Mouse (Mus musculus): Measurements from ENCODE around the gene Stk25. TPM values are rescaled to one million over a fixed set of nuclear protein-coding genes. Genes with fewer than 3 reads are reported as not detected.

The Stk25 gene
- polyA plus RNA-seq, 1 experiment from 2014 or later, result 46.4 TPM

DNA sequence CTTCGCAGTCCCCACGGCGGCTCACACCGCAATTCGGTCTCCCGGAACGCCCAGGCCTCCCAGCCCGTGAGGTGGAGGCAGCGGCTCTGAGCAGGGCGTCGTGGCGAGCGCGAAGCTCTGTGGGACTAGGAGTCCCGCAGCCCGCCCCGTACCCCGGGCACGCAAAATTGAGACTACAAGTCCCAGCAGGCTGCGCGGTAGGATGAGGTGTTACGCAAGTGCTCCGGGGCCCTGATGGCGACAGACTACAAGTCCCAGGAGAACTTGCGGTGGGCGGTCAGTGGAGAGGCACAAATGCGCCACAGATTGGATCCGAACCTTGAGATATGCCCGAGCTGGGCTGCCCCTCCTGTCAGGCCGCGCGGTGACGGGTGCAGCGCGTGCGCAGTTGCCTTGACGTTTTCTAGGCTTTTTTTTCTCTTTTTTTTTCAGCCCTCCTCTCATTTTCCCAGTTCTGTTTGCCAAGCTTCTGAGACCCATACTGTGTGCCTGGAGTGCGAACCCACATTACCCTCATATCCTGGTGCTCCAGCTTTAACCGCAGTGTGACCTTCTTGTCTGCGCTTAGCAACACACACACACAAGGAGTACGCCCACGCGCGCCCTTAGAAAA is 22.8 kb downstream of the Stk25 start:
- WGBS (ENCODE audit: insufficient replicate concordance), result 1% methylated on average over 44 of the region's 44 CpGs
- Histone ChIP-seq H3K4me3 (replicated peaks) (peak overlapping the region; percentile 97), H3K9me3 (replicated peaks) (no peaks in the 10 kb centered on the region), H3K27me3 (no peaks in the 10 kb centered on the region), H3K4me2 (peak overlapping the region; percentile 96), H3K9ac (peak overlapping the region; percentile 94), H3K36me3 (0 out of 2 replicates have a peak, but pooled peaks cover 3% of the 10 kb centered on the region), H3K27ac (peak overlapping the region; percentile 91), H3K4me1 (replicated peaks) (peaks cover 46% of the 10 kb centered on the region)
- ATAC-seq (ENCODE audit: low read depth) (peak; percentile 96), DNase-seq (peak; percentile 98)

DNA sequence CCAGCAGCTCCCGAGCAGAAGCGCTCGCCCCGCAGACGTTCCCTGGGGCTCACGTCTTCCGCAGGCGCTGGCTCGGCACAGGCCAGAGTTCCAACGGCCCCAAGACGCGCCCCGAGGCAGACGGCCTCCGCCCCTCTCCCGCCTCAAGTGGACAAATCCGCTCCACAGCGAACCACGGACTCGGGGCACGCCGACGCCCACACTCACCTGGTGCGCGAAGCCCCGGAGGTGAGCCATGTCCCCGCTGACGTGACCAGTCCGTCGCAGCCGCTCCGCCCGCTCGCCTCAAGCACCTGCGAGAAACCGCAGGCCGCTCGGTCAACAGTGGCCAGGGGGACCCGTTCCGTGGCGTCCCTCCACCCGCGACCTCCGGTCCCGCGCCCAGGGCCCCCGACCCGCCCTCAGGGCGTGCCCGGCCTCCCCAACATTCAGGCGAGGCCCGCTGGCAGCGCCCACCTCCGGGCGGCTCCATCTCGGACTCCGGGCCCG is 23.3 kb downstream of the Stk25 start:
- under 1% methylated on average over 58 of the region's 58 CpGs for WGBS (ENCODE audit: insufficient replicate concordance)
- peak overlapping the region; percentile 97 for H3K4me3 ChIP-seq (replicated peaks)
- ATAC-seq (ENCODE audit: low read depth) (peak; percentile 25), DNase-seq (peak; percentile 57)
- peak overlapping the region; percentile 91 for H3K27ac ChIP-seq
- H3K4me1 ChIP-seq (replicated peaks), result peaks cover 51% of the 10 kb centered on the region
- H3K36me3 ChIP-seq, result 0 out of 2 replicates have a peak, but pooled peaks cover 3% of the 10 kb centered on the region
- peak overlapping the region; percentile 94 for H3K9ac ChIP-seq
- H3K4me2 ChIP-seq, result peak overlapping the region; percentile 96
- H3K27me3 ChIP-seq, result no peaks in the 10 kb centered on the region
- H3K9me3 ChIP-seq (replicated peaks), result no peaks in the 10 kb centered on the region

- H3K36me3 ChIP-seq, result 0 out of 2 replicates have a peak, but pooled peaks cover 3% of the 10 kb centered on the region
- 12% methylated on average over 6 of the region's 6 CpGs for WGBS (ENCODE audit: insufficient replicate concordance)
- H3K4me1 ChIP-seq (replicated peaks), result peaks cover 54% of the 10 kb centered on the region
- peak overlapping the region; percentile 97 for H3K4me3 ChIP-seq (replicated peaks)
- no peaks in the 10 kb centered on the region for H3K27me3 ChIP-seq
- DNase-seq (no peak), ATAC-seq (ENCODE audit: low read depth) (no peak)
- peak overlapping the region; percentile 94 for H3K9ac ChIP-seq
- no peaks in the 10 kb centered on the region for H3K9me3 ChIP-seq (replicated peaks)
- H3K27ac ChIP-seq, result peak overlapping the region; percentile 91
- H3K4me2 ChIP-seq, result peak overlapping the region; percentile 96
Observed at GRCm38 (mm10) chr1:93634481-93634891, 24.0 kb downstream of the Stk25 start.

GRCm38 (mm10) chr1:93632723-93633122 is 25.7 kb downstream of the Stk25 start:
- Histone ChIP-seq H3K4me2 (no peak overlapping the region), H3K27me3 (no peaks in the 10 kb centered on the region), H3K4me3 (replicated peaks) (no peak overlapping the region), H3K9me3 (replicated peaks) (no peaks in the 10 kb centered on the region), H3K4me1 (replicated peaks) (peaks cover 54% of the 10 kb centered on the region), H3K27ac (no peak overlapping the region), H3K9ac (peak overlapping the region; percentile 39), H3K36me3 (peaks cover 20% of the 10 kb centered on the region)
- 68% methylated on average over 3 of the region's 3 CpGs for WGBS (ENCODE audit: insufficient replicate concordance)
- DNase-seq (no peak), ATAC-seq (ENCODE audit: low read depth) (no peak)

DNA sequence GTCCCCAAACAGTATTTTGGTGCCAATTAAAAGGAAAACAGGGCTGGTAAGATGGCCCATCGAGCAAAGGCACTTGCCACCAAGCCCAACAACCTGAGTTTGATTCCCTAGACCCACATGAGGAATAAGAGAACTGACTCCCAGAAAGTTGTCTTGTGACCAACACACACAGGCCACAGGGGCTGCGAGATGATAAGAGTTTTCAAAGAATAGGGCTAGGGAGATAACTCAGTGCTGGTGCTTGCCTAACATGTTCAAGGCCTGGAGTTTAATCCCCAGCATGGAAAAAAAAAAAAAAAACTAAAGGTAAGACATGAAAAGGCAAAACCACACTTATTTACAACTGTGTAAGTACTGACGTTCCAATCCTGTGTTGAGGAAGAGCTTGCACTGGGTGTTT is 27.7 kb downstream of the Stk25 start:
- H3K4me3 ChIP-seq (replicated peaks), result no peak overlapping the region
- peak overlapping the region; percentile 22 for H3K4me2 ChIP-seq
- ATAC-seq (ENCODE audit: low read depth) (no peak), DNase-seq (peak; percentile 34)
- H3K27me3 ChIP-seq, result no peaks in the 10 kb centered on the region
- no peak overlapping the region for H3K9ac ChIP-seq
- whole genome bisulfite sequencing (ENCODE audit: insufficient replicate concordance), result 23% methylated on average over 3 of the region's 3 CpGs
- H3K4me1 ChIP-seq (replicated peaks), result peaks cover 54% of the 10 kb centered on the region
- H3K9me3 ChIP-seq (replicated peaks), result no peaks in the 10 kb centered on the region
- H3K36me3 ChIP-seq, result peaks cover 39% of the 10 kb centered on the region
- H3K27ac ChIP-seq, result peak overlapping the region; percentile 73

GRCm38 (mm10) chr1:93624502-93624901 is 34.0 kb downstream of the Stk25 start:
- no peak overlapping the region for H3K9ac ChIP-seq
- no peak overlapping the region for H3K4me3 ChIP-seq (replicated peaks)
- H3K9me3 ChIP-seq (replicated peaks), result no peaks in the 10 kb centered on the region
- H3K36me3 ChIP-seq, result peaks cover 89% of the 10 kb centered on the region
- H3K27ac ChIP-seq, result no peak overlapping the region
- H3K4me2 ChIP-seq, result no peak overlapping the region
- peak; percentile 36 for DNase-seq
- peak; percentile 88 for ATAC-seq (ENCODE audit: low read depth)
- peaks cover 40% of the 10 kb centered on the region for H3K4me1 ChIP-seq (replicated peaks)
- H3K27me3 ChIP-seq, result no peaks in the 10 kb centered on the region
- 20% methylated on average over 1 of the region's 1 CpGs for WGBS (ENCODE audit: insufficient replicate concordance)

DNA sequence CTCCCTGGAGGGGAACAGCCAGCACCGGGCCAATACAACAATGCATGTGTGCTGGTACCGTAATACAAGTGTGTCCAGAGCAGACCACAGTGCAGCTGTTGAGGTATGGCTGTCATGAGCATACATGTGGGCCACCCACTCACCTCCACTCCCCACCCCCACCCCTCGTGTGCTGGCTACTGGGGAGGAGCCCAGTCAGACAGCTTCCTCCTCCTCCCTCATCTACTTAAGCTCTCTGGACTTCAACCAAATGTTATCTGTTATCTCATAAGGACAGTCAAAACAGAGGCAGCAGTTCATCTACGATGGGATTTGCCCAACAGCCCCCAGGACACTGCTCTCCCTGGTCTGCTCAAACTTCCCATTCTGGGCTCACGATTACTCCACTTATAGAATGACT is 39.5 kb downstream of the Stk25 start:
- no peak overlapping the region for H3K4me3 ChIP-seq (replicated peaks)
- H3K27ac ChIP-seq, result no peak overlapping the region
- H3K9ac ChIP-seq, result 0 out of 2 replicates have a peak overlapping the region, but pooled peaks have one; percentile 7
- H3K4me1 ChIP-seq (replicated peaks), result peaks cover 29% of the 10 kb centered on the region
- H3K9me3 ChIP-seq (replicated peaks), result no peaks in the 10 kb centered on the region
- H3K4me2 ChIP-seq, result no peak overlapping the region
- WGBS (ENCODE audit: insufficient replicate concordance), result 36% methylated on average over 5 of the region's 5 CpGs
- DNase-seq (no peak), ATAC-seq (ENCODE audit: low read depth) (peak; percentile 80)
- H3K27me3 ChIP-seq, result no peaks in the 10 kb centered on the region
- peaks cover 35% of the 10 kb centered on the region for H3K36me3 ChIP-seq

DNA sequence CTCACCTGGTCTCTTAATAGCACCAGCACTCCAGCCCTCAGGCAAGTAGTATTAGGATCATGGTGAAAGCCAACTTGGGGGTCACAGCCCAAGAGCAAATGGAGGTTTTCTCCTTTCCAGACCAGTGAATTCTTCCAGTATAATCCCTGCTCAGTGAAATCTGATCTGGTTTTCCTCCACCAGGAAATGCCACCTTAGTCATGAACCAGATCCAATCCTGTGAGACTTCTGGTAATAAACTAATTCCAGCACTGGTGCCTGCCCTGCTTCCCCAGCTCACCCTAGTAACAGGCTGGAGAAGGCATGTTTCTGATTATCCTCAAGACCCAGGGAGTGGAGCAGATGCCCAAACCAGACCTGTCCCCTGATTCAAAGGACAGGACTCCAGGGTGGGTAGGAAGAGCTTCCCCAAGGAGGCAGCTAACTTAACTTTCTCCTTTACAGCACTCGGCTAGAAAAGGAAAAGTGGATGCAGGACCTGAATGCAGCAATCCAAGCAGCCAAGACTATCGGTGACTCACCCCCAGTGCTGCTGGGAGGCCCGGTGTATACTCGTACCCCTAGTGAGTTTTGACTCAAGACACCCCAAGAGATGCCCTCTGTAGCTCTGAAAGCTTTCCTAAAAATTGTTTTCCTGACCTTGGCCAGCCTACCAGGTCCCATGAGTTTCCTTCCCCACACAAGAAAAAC is 40.3 kb downstream of the Stk25 start:
- Histone ChIP-seq H3K4me2 (no peak overlapping the region), H3K9me3 (replicated peaks) (no peaks in the 10 kb centered on the region), H3K27me3 (no peaks in the 10 kb centered on the region), H3K36me3 (peaks cover 31% of the 10 kb centered on the region), H3K4me3 (replicated peaks) (no peak overlapping the region), H3K9ac (no peak overlapping the region), H3K27ac (no peak overlapping the region), H3K4me1 (replicated peaks) (peaks cover 23% of the 10 kb centered on the region)
- ATAC-seq (ENCODE audit: low read depth) (no peak), DNase-seq (no peak)
- 75% methylated on average over 4 of the region's 4 CpGs for WGBS (ENCODE audit: insufficient replicate concordance)

DNA sequence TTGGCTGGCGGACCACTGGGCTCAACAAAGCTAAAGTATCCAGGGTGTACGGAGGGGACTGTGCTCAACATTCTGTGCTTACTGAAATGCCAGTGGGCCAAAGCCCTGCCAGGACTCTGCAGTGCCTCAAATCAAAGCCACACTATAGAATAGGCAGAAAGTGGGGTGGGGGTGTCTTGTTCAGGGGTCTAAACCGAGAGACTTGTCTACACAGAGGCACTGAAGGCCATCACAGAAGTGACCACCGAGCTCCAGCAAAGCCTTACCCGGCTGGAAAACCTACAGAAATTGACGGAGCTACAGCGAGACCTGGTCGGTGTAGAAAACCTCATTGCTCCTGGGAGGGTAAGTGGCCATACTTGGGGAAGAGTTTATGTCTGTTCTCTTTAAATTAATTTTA is 48.7 kb downstream of the Stk25 start:
- Histone ChIP-seq H3K27ac (no peak overlapping the region), H3K9ac (no peak overlapping the region), H3K4me3 (replicated peaks) (no peak overlapping the region), H3K4me1 (replicated peaks) (no peaks in the 10 kb centered on the region), H3K27me3 (no peaks in the 10 kb centered on the region), H3K9me3 (replicated peaks) (no peaks in the 10 kb centered on the region), H3K4me2 (no peak overlapping the region), H3K36me3 (no peaks in the 10 kb centered on the region)
- ATAC-seq (ENCODE audit: low read depth), result no peak
- 75% methylated on average over 8 of the region's 8 CpGs for WGBS (ENCODE audit: insufficient replicate concordance)
- DNase-seq, result no peak

- no peaks in the 10 kb centered on the region for H3K36me3 ChIP-seq
- H3K9me3 ChIP-seq (replicated peaks), result no peaks in the 10 kb centered on the region
- ATAC-seq (ENCODE audit: low read depth) (no peak), DNase-seq (no peak)
- H3K4me3 ChIP-seq (replicated peaks), result no peak overlapping the region
- 57% methylated on average over 4 of the region's 4 CpGs for WGBS (ENCODE audit: insufficient replicate concordance)
- H3K4me2 ChIP-seq, result no peak overlapping the region
- no peak overlapping the region for H3K9ac ChIP-seq
- H3K4me1 ChIP-seq (replicated peaks), result no peaks in the 10 kb centered on the region
- no peaks in the 10 kb centered on the region for H3K27me3 ChIP-seq
- H3K27ac ChIP-seq, result no peak overlapping the region
Observed at GRCm38 (mm10) chr1:93608696-93609245, 49.7 kb downstream of the Stk25 start.

Data from liver, embryonic 13.5 days (tissue).